Mouse (Mus musculus): ENCODE measurements around the gene Bckdhb. TPM values are rescaled to one million over a fixed set of nuclear protein-coding genes. Genes with fewer than 3 reads are reported as not detected.

The Bckdhb gene
- polyA plus RNA-seq, 1 experiment from 2014 or later, result 80.1 TPM

Other genes starting within 250 kb of the Bckdhb start
- gene Elovl4, start 118.9 kb upstream of the Bckdhb start, polyA plus RNA-seq (2015; fragmentation: Nextera tagmentation; extraction: Ambion mirVana), result 1.6 and 1.9 TPM in 2 replicates
- 15.8 and 19.9 TPM in 2 replicates for gene Ttk, start 90.5 kb upstream of the Bckdhb start, polyA plus RNA-seq (2015; fragmentation: Nextera tagmentation; extraction: Ambion mirVana)

All from heart, embryonic 16.5 days (tissue).